Mouse (Mus musculus): Measurements from ENCODE around the gene Mxd1.

The Mxd1 gene

GRCm38 (mm10) chr6:86599951-86600414 lies 69.0 kb downstream of the Mxd1 start:
- peak; percentile 80 for DNase-seq (ENCODE audit: low spot score)

GRCm38 (mm10) chr6:86599197-86599596 lies 69.8 kb downstream of the Mxd1 start:
- peak; percentile 88 for DNase-seq (ENCODE audit: low spot score)

GRCm38 (mm10) chr6:86598742-86599193 lies 70.2 kb downstream of the Mxd1 start:
- DNase-seq (ENCODE audit: low spot score): no peak
